Mouse (Mus musculus) yolk sac, embryonic 10.5 days (tissue): ENCODE results near the gene Lrp5.
A peak's percentile ranks its signal among the peaks of the same experiment; 100 is the strongest.

Experiments used
- DNase-seq: peaks from one replicate; pipeline ENCODE4 v3.0.0-alpha.2; 2017; ENCODE audit warnings: low spot score

Gene Lrp5

GRCm38 (mm10) chr19:3656144-3656543, 30.2 kb downstream of the Lrp5 start:
- no peak for DNase-seq

GRCm38 (mm10) chr19:3654940-3655339, 31.4 kb downstream of the Lrp5 start:
- no peak for DNase-seq

- DNase-seq, result peak; percentile 50
These were observed 32.3 kb downstream of the Lrp5 start for GRCm38 (mm10) chr19:3654058-3654457.

GRCm38 (mm10) chr19:3653508-3653907, 32.9 kb downstream of the Lrp5 start:
- no peak for DNase-seq

- no peak for DNase-seq
These were observed 34.4 kb downstream of the Lrp5 start for GRCm38 (mm10) chr19:3651989-3652388.

GRCm38 (mm10) chr19:3651220-3651619, 35.1 kb downstream of the Lrp5 start:
- DNase-seq, result no peak

- peak; percentile 57 for DNase-seq
These were observed 35.9 kb downstream of the Lrp5 start for GRCm38 (mm10) chr19:3650448-3650847.

GRCm38 (mm10) chr19:3648830-3649450, 37.4 kb downstream of the Lrp5 start:
- DNase-seq, result peak; percentile 62

- DNase-seq, result peak; percentile 75
These were observed 38.4 kb downstream of the Lrp5 start for GRCm38 (mm10) chr19:3647999-3648398.

GRCm38 (mm10) chr19:3645813-3646212, 40.6 kb downstream of the Lrp5 start:
- peak; percentile 82 for DNase-seq

GRCm38 (mm10) chr19:3645318-3645717, 41.0 kb downstream of the Lrp5 start:
- no peak for DNase-seq

GRCm38 (mm10) chr19:3639561-3639960, 46.8 kb downstream of the Lrp5 start:
- DNase-seq, result no peak

GRCm38 (mm10) chr19:3638698-3639097, 47.7 kb downstream of the Lrp5 start:
- DNase-seq, result no peak

GRCm38 (mm10) chr19:3632018-3632417, 54.3 kb downstream of the Lrp5 start:
- no peak for DNase-seq

GRCm38 (mm10) chr19:3631431-3631830, 54.9 kb downstream of the Lrp5 start:
- DNase-seq, result no peak

GRCm38 (mm10) chr19:3630486-3630885, 55.9 kb downstream of the Lrp5 start:
- DNase-seq, result no peak

GRCm38 (mm10) chr19:3630027-3630426, 56.3 kb downstream of the Lrp5 start:
- DNase-seq, result no peak

- no peak for DNase-seq
These were observed 58.1 kb downstream of the Lrp5 start for GRCm38 (mm10) chr19:3628223-3628622.

- DNase-seq, result no peak
These were observed 61.3 kb downstream of the Lrp5 start for GRCm38 (mm10) chr19:3625111-3625510.

- DNase-seq, result peak; percentile 68
These were observed 62.5 kb downstream of the Lrp5 start for GRCm38 (mm10) chr19:3623824-3624223.

- no peak for DNase-seq
These were observed 63.1 kb downstream of the Lrp5 start for GRCm38 (mm10) chr19:3623294-3623693.

GRCm38 (mm10) chr19:3620871-3621270, 65.5 kb downstream of the Lrp5 start:
- no peak for DNase-seq

GRCm38 (mm10) chr19:3619359-3619758, 67.0 kb downstream of the Lrp5 start:
- no peak for DNase-seq

- no peak for DNase-seq
These were observed 72.4 kb downstream of the Lrp5 start for GRCm38 (mm10) chr19:3613991-3614390.
